Mouse (Mus musculus) liver, embryonic 14.5 days (tissue): ENCODE results near the gene Tldc2. TPM values are rescaled to one million over a fixed set of nuclear protein-coding genes. Genes with fewer than 3 reads are reported as not detected.

Source experiments
- ATAC-seq: fragments of 200-750 bp; cut with Nextera tagmentation; 2 replicates; pipeline ENCODE4 v1.8.0; 2017; ENCODE audit warnings: moderate number of reproducible peaks, mild to moderate bottlenecking, moderate library complexity; ENCODE audit not compliant: insufficient read depth
- DNase-seq, 3 experiments: peaks; one replicate each; pipeline ENCODE4 v3.0.0-alpha.2; 2012 to 2013; ENCODE audit warnings: low read depth in 3 of 3, low spot score in 3 of 3
- H3K27ac ChIP-seq: fragments of 300-500 bp; sonication (generic); 2 replicates; pipeline ENCODE4 v1.5.1; 2014; ENCODE audit warnings: moderate library complexity, mild to moderate bottlenecking, control low read depth, inconsistent platforms
- H3K27me3 ChIP-seq: fragments of 300-500 bp; sonication (generic); 2 replicates; pipeline ENCODE4 v1.6.1; 2014; ENCODE audit warnings: mild to moderate bottlenecking, low read length, moderate library complexity; ENCODE audit not compliant: control insufficient read depth, insufficient read depth
- H3K36me3 ChIP-seq: fragments of 300-500 bp; sonication (generic); replicated peaks from 2 replicates; pipeline ENCODE4 v1.6.1; 2014; ENCODE audit warnings: low read depth; ENCODE audit not compliant: control insufficient read depth, insufficient read depth
- H3K4me1 ChIP-seq, 2 experiments: fragments of 200-500 bp in 1 of 2; fragments of 300-500 bp in 1 of 2; sonication (generic) in 1 of 2; replicated peaks; 2 replicates each; pipeline ENCODE4 v1.6.1; 2012 to 2014; ENCODE audit warnings: antibody characterized with exemption in 1 of 2, inconsistent platforms in 1 of 2, low read length in 1 of 2; ENCODE audit not compliant: control insufficient read depth in 2 of 2, insufficient read depth in 2 of 2
- H3K4me2 ChIP-seq: fragments of 300-500 bp; sonication (generic); 2 replicates; pipeline ENCODE4 v1.6.1; 2014; ENCODE audit warnings: low read depth, mild to moderate bottlenecking, control low read depth, moderate library complexity
- H3K4me3 ChIP-seq, 2 experiments: fragments of 200-500 bp in 1 of 2; fragments of 300-500 bp in 1 of 2; sonication (generic) in 1 of 2; 2 replicates each; pipeline ENCODE4 v1.5.1; 2012 to 2014; ENCODE audit warnings: low read depth in 2 of 2, low read length in 2 of 2, mild to moderate bottlenecking in 2 of 2, control low read depth in 1 of 2, inconsistent platforms in 1 of 2, moderate library complexity in 1 of 2; ENCODE audit not compliant: insufficient read depth in 1 of 2
- H3K9ac ChIP-seq: fragments of 300-500 bp; sonication (generic); replicated peaks from 2 replicates; pipeline ENCODE4 v1.6.1; 2014; ENCODE audit warnings: mild to moderate bottlenecking, control low read depth, moderate library complexity
- H3K9me3 ChIP-seq: fragments of 300-500 bp; sonication (generic); 2 replicates; pipeline ENCODE4 v1.6.1; 2016; ENCODE audit warnings: low read length, mixed read lengths; ENCODE audit not compliant: control insufficient read depth
- CTCF ChIP-seq: IDR thresholded peaks from 2 replicates; pipeline ENCODE4 v1.5.1; 2016; ENCODE audit warnings: antibody characterized with exemption, low read depth, control low read depth
- EP300 ChIP-seq: IDR thresholded peaks from 2 replicates; pipeline ENCODE4 v1.6.1; 2016; ENCODE audit warnings: antibody characterized with exemption, low read depth
- WGBS: fragments of 180-500 bp; shearing (Covaris S2); extraction: QIAGEN DNeasy Blood & Tissue Kit; methylation state at CpG from one replicate; pipeline ENCODE4 v1.1.7; 2014; ENCODE audit not compliant: insufficient replicate concordance; 5-methylcytosine and 5-hydroxymethylcytosine counted together
- polyA plus RNA-seq, 2 experiments: library from polyadenylated mRNA; depleted of rRNA in 1 of 2; stranded (reverse) in 1 of 2; unstranded in 1 of 2; fragments of >200 nt; fragmentation: Nextera tagmentation in 1 of 2; extraction: Ambion mirVana in 1 of 2; gene quantifications; 2 replicates each; pipeline versions ENCODE4 v1.2.1 to v1.2.3; 2012 to 2014

The Tldc2 gene
- polyA plus RNA-seq (2012; rRNA removed) (not detected in 2 replicates), polyA plus RNA-seq (2014; fragmentation: Nextera tagmentation; extraction: Ambion mirVana) (0.25 TPM in 1 of 2 replicates, not detected in the other)

- Histone ChIP-seq H3K9me3 (no peaks in the 10 kb centered on the region), H3K27me3 (no peaks in the 10 kb centered on the region; the same call in none of the 2 replicates), H3K36me3 (no peaks in the 10 kb centered on the region), H3K4me1 (peaks cover 0 to 2% of the 10 kb centered on the region in 2 experiments; a peak in 1 of 4 replicates), H3K9ac (no peak within 1 kb of the TSS), H3K4me2 (no peak within 1 kb of the TSS), H3K27ac (no peak within 1 kb of the TSS), H3K4me3 (no peak within 1 kb of the TSS)
- TF ChIP-seq CTCF = no peak
- TF ChIP-seq EP300 = no peak
- ATAC-seq = no peak
- no peak for DNase-seq
- WGBS = 80% methylated on average over 8 of the region's 8 CpGs
Measured at GRCm38 (mm10) chr2:157086796-157087195, at the start of gene Tldc2. Tldc2 (plus strand) TSS chr2:157087055.

DNA sequence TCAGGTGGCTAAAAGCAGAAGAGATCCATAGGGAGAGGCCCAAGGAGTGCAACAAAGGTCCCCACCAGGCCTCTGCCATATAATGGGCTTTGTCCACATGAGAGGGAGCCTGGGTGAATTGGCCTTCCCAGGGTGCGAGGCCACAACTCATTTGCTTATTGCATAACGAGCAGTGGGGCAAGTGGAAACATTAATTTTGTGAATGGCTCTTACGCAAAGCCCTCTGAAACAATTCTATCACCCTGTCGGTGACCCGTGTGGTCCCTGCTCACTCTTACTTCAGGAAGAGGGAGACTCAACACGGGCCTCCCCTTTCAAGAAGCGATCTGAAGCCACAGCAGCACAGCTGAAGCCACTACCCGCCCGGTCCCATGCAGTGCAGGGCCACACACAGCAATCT is 49.6 kb upstream of the Tldc2 start:
- Histone ChIP-seq H3K27me3 (no peaks in the 10 kb centered on the region), H3K36me3 (no peaks in the 10 kb centered on the region), H3K4me1 (no peaks in the 10 kb centered on the region), H3K4me2 (no peak overlapping the region), H3K27ac (no peak overlapping the region), H3K9me3 (no peaks in the 10 kb centered on the region), H3K9ac (no peak overlapping the region), H3K4me3 (no peak overlapping the region)
- TF ChIP-seq CTCF (no peak), EP300 (no peak)
- 69% methylated on average over 9 of the region's 9 CpGs for WGBS
- DNase-seq (no peak), ATAC-seq (no peak)

DNA sequence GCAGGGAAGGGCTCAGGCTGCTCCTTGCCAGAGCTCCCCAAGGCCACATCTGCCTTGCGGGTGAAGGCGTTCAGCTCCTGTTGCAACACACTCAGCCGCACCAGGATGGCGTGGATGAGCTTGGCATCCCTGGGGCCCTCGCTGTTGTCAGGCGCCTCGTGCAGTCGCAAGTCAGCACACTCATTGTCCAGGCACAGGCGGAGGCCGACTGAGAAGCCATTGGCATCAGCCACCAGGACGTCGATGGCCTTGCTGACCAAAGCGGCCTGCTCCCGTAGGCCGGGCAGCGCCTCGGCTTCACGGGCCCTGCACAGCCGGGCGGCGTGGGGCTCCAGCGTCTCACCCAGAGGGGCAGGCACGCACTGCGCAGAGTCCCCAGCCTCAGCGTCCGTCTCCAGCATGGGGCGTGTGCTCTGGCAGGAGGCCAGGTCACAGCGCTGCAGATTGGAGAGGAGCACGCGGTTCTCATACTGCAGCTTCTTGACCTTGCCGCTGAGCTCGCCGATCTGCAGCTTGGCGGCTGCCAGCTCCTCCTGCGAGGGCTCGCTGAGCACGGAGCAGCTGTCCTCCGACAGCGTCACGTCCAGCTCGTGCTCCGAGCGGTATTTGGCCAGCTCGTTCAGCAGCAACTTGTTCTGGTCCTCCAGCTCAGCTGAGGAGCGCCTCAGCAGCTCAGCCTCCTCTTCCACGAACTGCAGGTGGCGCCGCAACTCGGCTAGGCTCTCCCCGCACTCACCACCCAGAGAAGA is 46.8 kb upstream of the Tldc2 start:
- H3K4me3 ChIP-seq = no peak overlapping the region
- H3K27ac ChIP-seq = no peak overlapping the region
- H3K9ac ChIP-seq = no peak overlapping the region
- H3K4me1 ChIP-seq = no peaks in the 10 kb centered on the region
- H3K36me3 ChIP-seq = no peaks in the 10 kb centered on the region
- DNase-seq (no peak), ATAC-seq (no peak)
- TF ChIP-seq CTCF = peak; percentile 23; the same call in 1 of the 2 replicates
- TF ChIP-seq EP300 = no peak
- H3K4me2 ChIP-seq = no peak overlapping the region
- H3K27me3 ChIP-seq = no peaks in the 10 kb centered on the region
- H3K9me3 ChIP-seq = no peaks in the 10 kb centered on the region
- WGBS = 84% methylated on average over 50 of the region's 50 CpGs

GRCm38 (mm10) chr2:157040649-157041046 is 46.2 kb upstream of the Tldc2 start:
- H3K4me2 ChIP-seq = no peak overlapping the region
- 76% methylated on average over 17 of the region's 17 CpGs for WGBS
- no peak for TF ChIP-seq CTCF
- no peak for TF ChIP-seq EP300
- no peak overlapping the region for H3K4me3 ChIP-seq
- no peaks in the 10 kb centered on the region for H3K27me3 ChIP-seq
- H3K9me3 ChIP-seq = no peaks in the 10 kb centered on the region
- ATAC-seq (no peak), DNase-seq (no peak)
- H3K27ac ChIP-seq = no peak overlapping the region
- no peaks in the 10 kb centered on the region for H3K4me1 ChIP-seq
- no peak overlapping the region for H3K9ac ChIP-seq
- H3K36me3 ChIP-seq = no peaks in the 10 kb centered on the region

DNA sequence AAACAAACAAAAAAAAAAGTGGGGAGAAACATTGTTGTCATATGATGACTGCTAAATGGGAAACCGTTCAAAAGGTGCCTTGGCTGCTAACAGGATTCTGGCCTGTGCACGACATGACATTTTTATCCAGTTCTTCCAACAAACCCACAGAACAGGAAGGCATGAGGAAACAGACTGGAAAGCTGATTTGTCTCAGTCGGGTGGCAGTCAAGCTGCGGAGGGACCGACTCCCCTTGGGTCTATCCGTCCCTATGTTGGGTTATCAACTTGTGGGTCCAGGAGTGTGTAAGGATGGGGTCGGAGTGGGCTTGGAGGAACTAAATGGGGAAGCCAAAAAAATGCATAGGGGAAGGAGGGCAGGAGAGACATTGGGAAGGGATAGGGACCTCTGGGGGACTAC is 45.4 kb upstream of the Tldc2 start:
- DNase-seq (no peak), ATAC-seq (no peak)
- Histone ChIP-seq H3K4me3 (no peak overlapping the region), H3K9ac (no peak overlapping the region), H3K36me3 (no peaks in the 10 kb centered on the region), H3K27me3 (no peaks in the 10 kb centered on the region), H3K4me2 (no peak overlapping the region), H3K9me3 (no peaks in the 10 kb centered on the region), H3K4me1 (no peaks in the 10 kb centered on the region), H3K27ac (no peak overlapping the region)
- 26% methylated on average over 7 of the region's 7 CpGs for WGBS
- no peak for TF ChIP-seq EP300
- no peak for TF ChIP-seq CTCF
